Mouse (Mus musculus) ES-E14 (cell line): ENCODE measurements at regions not wholly inside any gene's neighbourhood (a gene's known extent, or its start where the extent isn't known, plus 50 kb on each side); places are given as distances from the start of the nearest gene placed in this dataset.

Experiments
- CHD2 ChIP-seq: IDR thresholded peaks from 2 replicates; pipeline ENCODE4 v1.6.1; 2014; ENCODE audit warnings: mild to moderate bottlenecking, low read depth, low read length, inconsistent platforms
- HCFC1 ChIP-seq: IDR thresholded peaks from 2 replicates; pipeline ENCODE4 v1.6.1; 2012; ENCODE audit warnings: low read length, inconsistent platforms, borderline replicate concordance; ENCODE audit not compliant: insufficient read depth
- MAFK ChIP-seq: IDR thresholded peaks from 2 replicates; pipeline ENCODE4 v1.6.1; 2014; ENCODE audit warnings: mild to moderate bottlenecking, low read depth, low read length, inconsistent platforms; ENCODE audit not compliant: insufficient read depth
- ZNF384 ChIP-seq: IDR thresholded peaks from 2 replicates; pipeline ENCODE4 v1.6.1; 2012; ENCODE audit warnings: low read depth, low read length, inconsistent platforms

- TF ChIP-seq MAFK (no peak), HCFC1 (no peak), CHD2 (no peak), ZNF384 (no peak)
Observed at GRCm38 (mm10) chr13:71362311-71362710, 520.7 kb upstream of the Adamts16 start.
